Mouse (Mus musculus) ovary, postnatal 14 days (tissue): Measurements from ENCODE around the gene Gm21119.
"Not testable (repeated sequence)": the region's sequence is repeated elsewhere in the genome, so short reads cannot be mapped to it uniquely, and the experiment has no call there.

Source experiments
- DNase-seq: peaks from one replicate; pipeline ENCODE4 v3.0.0; 2022; ENCODE audit warnings: low spot score

Gene Gm21119

DNA sequence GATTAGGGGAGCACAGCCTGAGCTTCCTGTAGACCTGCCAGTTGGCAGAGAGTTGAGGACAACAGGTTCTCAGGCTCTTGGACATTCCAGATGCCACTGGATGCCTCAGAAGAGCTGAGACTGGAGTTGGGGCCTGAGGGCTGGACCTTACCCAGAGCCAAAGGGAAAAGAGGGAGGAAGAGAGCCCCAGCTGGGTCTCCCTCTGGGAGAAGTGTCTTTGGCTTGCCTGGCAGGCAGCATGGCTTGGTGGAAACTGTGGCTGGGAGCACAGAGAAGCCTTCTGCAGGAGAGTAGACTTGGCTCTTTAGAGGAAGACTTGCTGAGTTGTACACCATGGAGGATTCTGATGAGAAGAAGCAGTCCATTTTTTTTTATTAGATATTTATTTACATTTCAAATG is 38.3 kb downstream of the Gm21119 start:
- not testable (repeated sequence) for DNase-seq

DNA sequence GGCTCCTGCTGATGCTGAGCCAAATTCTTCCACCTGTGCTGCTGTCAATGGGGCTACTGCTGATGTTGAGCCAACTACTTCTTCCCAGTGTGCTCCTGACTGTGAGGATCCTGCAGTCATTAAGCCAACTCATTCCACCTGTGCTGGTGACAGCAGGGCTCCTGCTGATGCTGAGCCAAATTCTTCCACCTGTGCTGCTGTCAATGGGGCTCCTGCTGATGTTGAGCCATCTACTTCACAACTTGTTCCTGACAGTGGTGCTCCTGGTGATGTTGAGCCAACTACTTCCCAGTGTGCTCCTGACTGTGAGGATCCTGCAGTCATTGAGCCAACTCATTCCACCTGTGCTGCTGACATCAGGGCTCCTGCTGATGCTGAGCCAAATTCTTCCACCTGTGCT is 63.7 kb downstream of the Gm21119 start:
- not testable (repeated sequence) for DNase-seq
